Mouse (Mus musculus): Measurements from ENCODE around the gene Emb. TPM values are rescaled to one million over a fixed set of nuclear protein-coding genes. Genes with fewer than 3 reads are reported as not detected.
A peak's percentile ranks its signal among the peaks of the same experiment; 100 is the strongest.

Emb gene
- total RNA-seq, 2 experiments from 2014 or later: 18.5 to 19.1 TPM

- intact Hi-C loops (cut with DNase I): loop anchor here (5.0 kb wide), 1 partner anchor 67 kb away; the partner anchor contains the start of gene Gm17509
- peak; percentile 66 to 73 for DNase-seq (ENCODE audit: extremely low spot score in 1 of 2, low spot score in 2 of 2)
Observed at GRCm38 (mm10) chr13:117289494-117290270, 81.3 kb downstream of the Emb start.

GRCm38 (mm10) chr13:117311446-117312225, 103.3 kb downstream of the Emb start:
- intact Hi-C loops (cut with DNase I): loop anchor here (5.0 kb wide), 1 partner anchor 109 kb away; no protein-coding TSS in a partner anchor
- peak; percentile 69 to 72 for DNase-seq (ENCODE audit: extremely low spot score in 1 of 2, low spot score in 2 of 2)

Other genes starting within 250 kb of the Emb start
- 10 to 100 TPM; 38.1 to 41.9 TPM for gene Parp8, start 183.0 kb upstream of the Emb start, total RNA-seq (2021)
- gene Gm17509, start 12.5 kb downstream of the Emb start, total RNA-seq (2021): under 1 TPM; 0.91 to 0.97 TPM